Mouse (Mus musculus): ENCODE measurements around the gene Slc25a20.
"Not testable (repeated sequence)": the region's sequence is repeated elsewhere in the genome, so short reads cannot be mapped to it uniquely, and the experiment has no call there.

Gene Slc25a20

GRCm38 (mm10) chr9:108661677-108662612, at the start of gene Slc25a20:
TSS of gene Slc25a20 (plus strand) at chr9:108662088.
- DNase-seq (ENCODE audit: low spot score), result peak; percentile 88

- DNase-seq (ENCODE audit: low spot score), result no peak
These were observed 44.6 kb upstream of the Slc25a20 start for GRCm38 (mm10) chr9:108617301-108617700.

GRCm38 (mm10) chr9:108626498-108626897, 35.4 kb upstream of the Slc25a20 start:
- no peak for DNase-seq (ENCODE audit: low spot score)

DNA sequence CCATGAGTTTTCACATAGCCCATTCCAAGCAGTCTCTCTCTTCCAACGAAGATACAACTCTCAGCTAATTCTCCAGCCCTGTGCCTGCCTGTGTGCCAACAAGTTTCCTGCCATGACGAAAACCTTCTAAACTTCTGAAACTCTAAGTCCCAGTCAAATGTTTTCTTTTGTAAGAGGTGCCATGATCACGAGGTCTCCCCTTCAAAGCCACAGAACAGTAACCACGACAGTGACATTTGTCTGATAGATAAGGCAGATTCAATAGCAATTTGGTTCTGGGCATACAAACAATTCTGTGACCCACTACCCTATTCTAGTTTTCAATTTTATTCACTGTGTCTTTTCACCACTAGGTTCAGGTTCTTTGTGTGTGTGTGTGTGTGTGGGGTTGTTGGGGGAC, 33.7 kb upstream of the Slc25a20 start:
- DNase-seq (ENCODE audit: low spot score), result no peak

DNA sequence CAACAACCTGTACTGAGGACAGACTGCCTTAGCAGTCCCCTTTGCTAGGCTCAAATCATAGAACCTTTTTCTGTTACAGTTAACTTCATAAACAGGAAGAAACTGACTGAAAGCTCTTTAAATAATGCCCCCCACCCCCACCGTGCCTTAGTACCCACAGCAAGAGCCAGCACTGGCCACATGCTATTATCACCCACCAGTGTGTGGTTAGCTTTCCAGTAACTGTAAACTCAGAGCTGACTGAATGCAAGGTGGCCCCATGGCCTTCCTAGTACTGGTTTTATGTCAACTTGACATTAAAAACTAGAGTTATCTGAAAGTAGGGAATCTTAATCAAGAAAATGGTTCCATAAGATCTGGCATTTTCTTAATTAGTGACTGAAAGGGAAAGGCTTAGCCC, 31.2 kb upstream of the Slc25a20 start:
- no peak for DNase-seq (ENCODE audit: low spot score)

- DNase-seq (ENCODE audit: low spot score), result no peak
These were observed 30.1 kb upstream of the Slc25a20 start for GRCm38 (mm10) chr9:108631631-108632256.

DNA sequence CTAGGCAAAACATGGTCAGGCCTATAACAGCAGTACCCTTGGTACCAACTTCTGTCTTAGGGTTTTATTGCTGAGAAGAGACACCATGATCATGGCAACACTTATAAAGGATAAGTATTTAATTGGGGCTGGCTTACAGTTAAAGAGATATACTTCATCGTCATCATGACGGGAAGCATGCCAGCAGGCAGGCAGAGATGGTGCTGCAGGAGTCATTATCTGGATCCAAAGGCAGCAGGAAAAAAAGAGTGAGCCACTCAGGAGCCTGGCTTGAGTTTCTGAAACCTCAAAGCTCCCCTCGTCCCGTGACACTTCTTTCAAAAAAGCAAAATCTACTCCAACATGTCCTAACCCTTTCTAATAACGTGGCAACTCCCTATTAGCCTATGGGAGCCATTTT, 29.5 kb upstream of the Slc25a20 start:
- no peak for DNase-seq (ENCODE audit: low spot score)

DNA sequence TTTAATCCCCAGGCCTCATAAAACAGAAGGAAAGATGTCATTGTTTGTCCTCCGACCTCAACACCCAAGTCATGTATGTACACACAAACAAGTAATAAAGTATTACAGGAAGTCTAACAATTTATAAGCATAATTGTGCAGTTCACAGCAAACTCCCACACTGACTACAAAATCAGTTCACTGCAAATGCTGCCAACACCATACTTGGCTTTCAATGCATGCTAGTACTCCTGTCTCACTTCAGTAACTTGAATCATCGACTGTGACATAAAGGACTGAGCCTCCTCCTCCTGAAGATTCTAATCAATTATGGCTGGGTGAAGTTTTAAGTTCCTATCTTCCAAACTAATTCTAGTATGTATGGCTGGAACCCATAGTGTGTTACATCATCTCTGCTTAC, 28.0 kb upstream of the Slc25a20 start:
- no peak for DNase-seq (ENCODE audit: low spot score)

DNA sequence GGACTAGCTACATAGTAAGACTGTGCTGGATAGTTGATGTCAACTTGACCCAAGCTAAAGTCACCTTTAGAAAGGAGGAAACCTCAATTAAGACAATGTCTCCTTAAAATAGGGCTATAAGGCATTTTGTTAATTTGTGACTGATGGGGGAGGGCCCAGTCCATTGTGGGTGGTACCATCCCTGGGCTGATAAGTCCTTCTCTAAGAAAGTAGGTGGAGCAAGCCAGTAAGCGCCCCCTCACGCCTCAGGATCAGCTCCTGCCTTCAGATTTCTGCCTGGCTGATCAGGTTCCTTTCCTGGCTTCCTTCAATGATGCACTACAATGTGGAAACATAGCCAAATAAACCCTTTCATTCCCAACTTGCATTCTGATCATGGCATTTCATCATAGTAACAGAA, 26.5 kb upstream of the Slc25a20 start:
- DNase-seq (ENCODE audit: low spot score), result no peak

- DNase-seq (ENCODE audit: low spot score), result no peak
These were observed 22.1 kb upstream of the Slc25a20 start for GRCm38 (mm10) chr9:108639825-108640224.

DNA sequence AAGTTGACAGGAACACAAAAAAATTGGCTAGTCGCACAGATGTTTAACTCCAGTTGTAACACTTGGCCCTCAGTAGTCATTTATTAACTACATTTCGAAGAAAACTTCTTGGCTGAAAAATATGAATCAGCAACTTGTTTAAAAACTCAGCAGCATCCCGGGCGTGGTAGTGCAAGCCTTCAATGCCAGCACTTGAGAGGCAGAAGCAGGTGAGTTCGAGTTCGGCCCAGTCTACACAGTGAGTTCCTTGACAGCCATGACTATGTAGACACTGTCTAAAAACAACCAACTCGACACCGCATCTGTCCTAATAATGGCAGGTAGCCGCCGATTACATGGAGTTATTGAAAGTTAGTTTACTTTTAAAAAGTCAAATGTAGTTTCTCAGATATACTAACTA, 13.7 kb upstream of the Slc25a20 start:
- no peak for DNase-seq (ENCODE audit: low spot score)

DNA sequence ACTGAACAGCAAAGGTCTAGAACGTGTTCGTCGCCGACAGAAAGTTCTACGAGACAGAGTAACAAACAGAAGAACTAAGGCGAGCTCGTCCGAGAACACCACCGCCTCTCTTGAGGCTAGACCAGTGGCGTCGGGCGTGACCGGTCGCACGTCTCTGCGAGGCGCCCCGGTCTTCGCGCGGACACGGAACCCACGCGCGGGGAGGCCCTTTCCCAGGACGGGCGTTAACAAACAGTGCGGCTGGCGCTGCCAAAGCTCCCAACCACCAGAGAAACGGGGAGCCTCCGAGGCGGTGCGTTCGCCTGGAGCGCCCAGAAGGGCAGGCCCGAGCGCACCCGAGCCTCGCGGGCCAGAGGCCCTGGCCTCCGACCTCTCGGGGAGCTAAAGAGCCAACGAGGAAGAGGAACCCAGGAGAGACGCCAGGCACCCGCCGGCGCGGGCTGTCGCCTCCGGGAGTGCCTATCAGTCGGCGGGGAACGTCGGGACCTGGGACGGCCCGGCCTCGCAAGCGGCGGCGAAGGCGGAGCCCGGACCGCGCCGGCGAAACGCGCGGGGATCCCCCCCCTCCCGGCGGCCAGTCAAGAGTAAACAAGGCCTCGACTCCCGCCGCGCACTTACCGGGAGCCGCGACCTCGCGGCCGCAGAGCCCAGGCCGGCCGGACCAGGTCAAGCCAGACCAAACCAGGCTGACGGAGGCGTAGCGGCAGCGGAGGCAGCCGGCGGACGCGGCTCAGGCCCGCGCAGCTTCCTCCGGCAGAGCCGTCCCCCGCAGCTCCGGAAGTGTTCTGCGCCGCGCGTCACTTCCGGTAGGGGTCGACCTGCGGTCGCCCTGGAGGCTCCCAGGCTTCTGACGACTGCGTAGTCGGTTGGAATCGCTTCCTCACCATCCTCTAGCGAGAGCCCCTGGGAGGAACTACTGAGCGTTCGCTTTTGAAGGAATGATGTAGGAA, 13.0 kb upstream of the Slc25a20 start, which contains the start of gene Arih2:
Gene Arih2, minus strand, starts transcription at position 776 of the 950 bp plus-strand sequence.
- peak; percentile 92 for DNase-seq (ENCODE audit: low spot score)

- DNase-seq (ENCODE audit: low spot score), result no peak
These were observed 12.1 kb upstream of the Slc25a20 start for GRCm38 (mm10) chr9:108649561-108650440.

- DNase-seq (ENCODE audit: low spot score), result no peak
These were observed 7.1 kb upstream of the Slc25a20 start for GRCm38 (mm10) chr9:108654566-108655464.

DNA sequence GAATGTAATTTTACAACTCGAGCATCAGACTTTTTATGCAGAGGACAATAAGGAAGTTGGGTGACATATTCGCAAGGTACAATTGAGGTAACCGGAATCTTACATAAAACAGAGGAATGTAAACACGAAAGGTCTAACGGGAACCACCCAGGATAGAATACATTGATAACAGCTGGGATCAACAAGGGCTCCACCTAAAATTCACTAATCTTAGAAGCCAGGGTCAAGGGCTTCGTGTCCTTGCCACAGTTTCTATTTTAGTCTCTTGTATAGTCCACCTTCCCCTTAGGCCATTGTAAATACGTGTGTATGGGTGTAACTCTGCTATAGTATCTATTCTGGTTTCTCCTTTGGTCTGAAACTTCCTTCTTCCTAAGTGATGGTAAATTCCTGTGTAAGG, 6.0 kb upstream of the Slc25a20 start:
- not testable (repeated sequence) for DNase-seq (ENCODE audit: low spot score)

- no peak for DNase-seq (ENCODE audit: low spot score)
These were observed 772 bp downstream of the Slc25a20 start for GRCm38 (mm10) chr9:108662660-108663059.

DNA sequence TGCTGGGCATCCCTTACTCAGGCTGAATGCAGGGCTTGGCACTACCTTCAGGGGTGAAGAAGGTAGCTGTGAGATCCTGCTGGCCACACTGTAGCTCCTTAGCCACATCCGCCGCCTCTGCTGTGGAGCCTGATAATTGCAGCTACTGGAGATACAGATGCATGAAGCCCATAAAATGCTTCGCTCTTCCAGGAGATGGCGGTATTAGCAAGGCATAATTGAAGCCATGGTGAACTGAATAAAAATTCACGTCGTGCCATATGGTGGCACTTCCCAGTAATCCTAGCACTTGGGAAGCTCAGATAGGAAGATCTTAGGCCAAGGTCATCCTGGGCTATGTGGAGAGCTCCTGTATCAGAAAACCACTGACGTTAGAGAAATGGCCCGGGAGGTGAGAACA, 8.0 kb downstream of the Slc25a20 start:
- no peak for DNase-seq (ENCODE audit: low spot score)

DNA sequence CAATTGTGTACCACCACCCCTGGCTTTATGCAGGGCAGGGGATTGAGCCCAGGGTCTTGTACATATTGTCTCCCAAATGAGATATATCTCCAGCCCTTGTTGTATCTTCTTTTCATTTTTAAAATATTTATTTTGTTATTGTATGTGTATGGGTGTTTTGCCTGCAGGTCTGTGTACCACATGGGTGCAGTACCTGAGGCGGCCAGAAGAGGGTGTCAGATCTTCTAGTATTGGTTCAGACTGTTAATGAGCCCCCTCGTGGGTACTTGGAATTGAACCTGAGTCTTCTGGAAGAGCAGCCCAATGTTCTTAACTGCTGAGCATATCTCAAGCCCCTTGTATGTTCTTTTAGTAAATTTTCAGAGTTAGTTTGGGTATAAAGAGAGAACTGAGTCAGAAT, 11.3 kb downstream of the Slc25a20 start:
- DNase-seq (ENCODE audit: low spot score), result no peak

DNA sequence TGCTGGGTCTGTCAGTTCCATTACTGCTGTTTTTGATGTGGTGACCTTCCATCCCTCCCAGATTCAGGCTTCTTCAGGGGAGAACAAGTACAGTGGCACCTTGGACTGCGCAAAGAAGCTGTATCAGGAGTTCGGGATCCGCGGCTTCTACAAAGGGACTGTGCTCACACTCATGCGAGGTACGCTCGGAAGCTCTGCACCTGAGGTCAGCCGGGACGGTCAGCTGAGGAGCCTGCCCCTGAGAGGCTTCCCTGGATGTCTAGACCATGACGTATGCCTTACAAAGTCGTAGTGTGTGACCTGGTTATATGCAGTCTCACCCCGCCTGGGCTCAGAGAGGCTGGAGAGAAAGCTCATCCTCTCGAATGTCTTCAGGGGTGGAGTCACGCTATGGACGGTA, 18.1 kb downstream of the Slc25a20 start:
- no peak for DNase-seq (ENCODE audit: low spot score)

DNA sequence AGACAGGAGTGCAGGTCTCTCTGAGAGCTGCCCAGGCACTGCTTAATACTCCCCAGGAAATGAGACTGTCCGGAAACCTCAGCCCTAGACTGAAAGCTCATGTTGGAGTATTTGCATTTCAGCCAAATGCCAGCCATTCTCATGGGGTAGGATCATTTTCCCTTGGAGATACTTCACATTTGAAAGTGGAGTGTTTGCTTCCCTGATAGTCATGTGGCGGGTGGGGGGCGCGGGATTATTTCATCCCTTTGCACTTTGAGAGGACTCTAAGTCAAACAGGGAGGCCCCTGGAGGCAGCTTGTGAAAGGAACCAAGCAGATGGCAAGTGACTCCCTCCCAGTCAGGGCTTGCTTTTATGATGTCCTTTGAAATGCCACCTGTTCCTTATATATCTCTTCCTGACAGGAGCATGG, 24.6 kb downstream of the Slc25a20 start:
- DNase-seq (ENCODE audit: low spot score), result no peak
